Mouse (Mus musculus) midbrain, embryonic 11.5 days (tissue): ENCODE measurements around the gene Ankdd1a. TPM values are rescaled to one million over a fixed set of nuclear protein-coding genes. Genes with fewer than 3 reads are reported as not detected.
A peak's percentile ranks its signal among the peaks of the same experiment; 100 is the strongest.

Source experiments
- ATAC-seq: fragments of 200-750 bp; cut with Nextera tagmentation; 2 replicates; pipeline ENCODE4 v1.8.0; 2017; ENCODE audit warnings: moderate TSS enrichment, moderate library complexity; ENCODE audit not compliant: low FRiP score
- DNase-seq: peaks from one replicate; pipeline ENCODE4 v3.0.0; 2015; ENCODE audit warnings: low spot score; ENCODE audit errors: missing footprints
- H3K27ac ChIP-seq: fragments of 300-500 bp; sonication (generic); 2 replicates; pipeline ENCODE4 v1.5.1; 2014; ENCODE audit warnings: low read depth, low read length
- H3K27me3 ChIP-seq: fragments of 300-500 bp; sonication (generic); 2 replicates; pipeline ENCODE4 v1.6.1; 2014; ENCODE audit warnings: mild to moderate bottlenecking, low read length, moderate library complexity, mixed read lengths; ENCODE audit not compliant: control insufficient read depth, insufficient read depth
- H3K36me3 ChIP-seq: fragments of 300-500 bp; sonication (generic); 2 replicates; pipeline ENCODE4 v1.6.1; 2014; ENCODE audit warnings: mild to moderate bottlenecking, low read length, moderate library complexity, mixed read lengths; ENCODE audit not compliant: control insufficient read depth, insufficient read depth
- H3K4me1 ChIP-seq: fragments of 300-500 bp; sonication (generic); 2 replicates; pipeline ENCODE4 v1.6.1; 2014; ENCODE audit warnings: low read length; ENCODE audit not compliant: control insufficient read depth, insufficient read depth
- H3K4me2 ChIP-seq: fragments of 300-500 bp; sonication (generic); 2 replicates; pipeline ENCODE4 v1.6.1; 2014; ENCODE audit warnings: mild to moderate bottlenecking, moderate library complexity
- H3K4me3 ChIP-seq: fragments of 300-500 bp; sonication (generic); 2 replicates; pipeline ENCODE4 v1.5.1; 2014; ENCODE audit warnings: low read depth, low read length
- H3K9ac ChIP-seq: fragments of 300-500 bp; sonication (generic); 2 replicates; pipeline ENCODE4 v1.6.1; 2014; ENCODE audit warnings: low read length
- H3K9me3 ChIP-seq: fragments of 300-500 bp; sonication (generic); 2 replicates; pipeline ENCODE4 v1.6.1; 2016; ENCODE audit warnings: low read length; ENCODE audit not compliant: control insufficient read depth
- WGBS: fragments of 180-500 bp; shearing (Covaris S2); extraction: QIAGEN DNeasy Blood & Tissue Kit; methylation state at CpG from one replicate; pipeline ENCODE4 v1.1.7; 2014; 5-methylcytosine and 5-hydroxymethylcytosine counted together
- polyA plus RNA-seq: library from polyadenylated mRNA; unstranded; fragments of >200 nt; fragmentation: Nextera tagmentation; extraction: Ambion mirVana; gene quantifications from 2 replicates; pipeline ENCODE4 v1.2.1, GENCODE M21; 2014

Gene Ankdd1a
- polyA plus RNA-seq, 1 experiment from 2014 or later = not detected

- no peaks in the 10 kb centered on the region; the same call in 1 of the 2 replicates for H3K36me3 ChIP-seq
- 91% methylated on average over 8 of the region's 8 CpGs for WGBS
- ATAC-seq = no peak
These were observed 36.4 kb upstream of the Ankdd1a start for GRCm38 (mm10) chr9:65556349-65556748.

GRCm38 (mm10) chr9:65555621-65556020 lies 35.6 kb upstream of the Ankdd1a start:
- Histone ChIP-seq H3K4me2 (no peak overlapping the region), H3K36me3 (no peaks in the 10 kb centered on the region; the same call in 1 of the 2 replicates), H3K27me3 (no peaks in the 10 kb centered on the region), H3K9ac (no peak overlapping the region), H3K4me3 (no peak overlapping the region), H3K9me3 (no peaks in the 10 kb centered on the region), H3K4me1 (peaks cover 2% of the 10 kb centered on the region; the same call in 1 of the 2 replicates), H3K27ac (no peak overlapping the region)
- WGBS = 93% methylated on average over 4 of the region's 4 CpGs
- DNase-seq = no peak
- no peak for ATAC-seq

More at GRCm38 (mm10) chr9:65556349-65556748, 36.4 kb upstream of the Ankdd1a start:
- H3K27me3 ChIP-seq = no peaks in the 10 kb centered on the region
- no peak overlapping the region for H3K9ac ChIP-seq
- no peak overlapping the region for H3K4me2 ChIP-seq
- no peaks in the 10 kb centered on the region for H3K9me3 ChIP-seq
- H3K27ac ChIP-seq = no peak overlapping the region
- H3K4me1 ChIP-seq = no peaks in the 10 kb centered on the region
- DNase-seq = no peak
- H3K4me3 ChIP-seq = no peak overlapping the region

- Histone ChIP-seq H3K4me1 (peaks cover 4% of the 10 kb centered on the region; the same call in 1 of the 2 replicates), H3K9me3 (no peaks in the 10 kb centered on the region), H3K4me3 (no peak overlapping the region), H3K4me2 (no peak overlapping the region), H3K9ac (peak overlapping the region; percentile 12; the same call in 1 of the 2 replicates), H3K36me3 (no peaks in the 10 kb centered on the region; the same call in 1 of the 2 replicates), H3K27ac (no peak overlapping the region), H3K27me3 (no peaks in the 10 kb centered on the region)
- DNase-seq (no peak), ATAC-seq (no peak)
- WGBS = 16% methylated on average over 5 of the region's 5 CpGs
These were observed 35.0 kb upstream of the Ankdd1a start for GRCm38 (mm10) chr9:65555001-65555405.

- Histone ChIP-seq H3K27ac (no peak overlapping the region), H3K4me1 (peaks cover 10% of the 10 kb centered on the region), H3K4me2 (no peak overlapping the region), H3K9me3 (no peaks in the 10 kb centered on the region), H3K9ac (no peak overlapping the region), H3K27me3 (no peaks in the 10 kb centered on the region), H3K36me3 (no peaks in the 10 kb centered on the region; the same call in 1 of the 2 replicates), H3K4me3 (no peak overlapping the region)
- no peak for DNase-seq
- no peak for ATAC-seq
- 98% methylated on average over 2 of the region's 2 CpGs for WGBS
These were observed 32.7 kb upstream of the Ankdd1a start for GRCm38 (mm10) chr9:65552711-65553110.

- no peaks in the 10 kb centered on the region for H3K27me3 ChIP-seq
- no peak overlapping the region for H3K4me3 ChIP-seq
- H3K4me2 ChIP-seq = no peak overlapping the region
- peaks cover 10% of the 10 kb centered on the region for H3K4me1 ChIP-seq
- 89% methylated on average over 5 of the region's 5 CpGs for WGBS
- ATAC-seq = no peak
- no peak overlapping the region for H3K27ac ChIP-seq
- no peak overlapping the region for H3K9ac ChIP-seq
- H3K36me3 ChIP-seq = no peaks in the 10 kb centered on the region; the same call in 1 of the 2 replicates
- DNase-seq = no peak
- no peaks in the 10 kb centered on the region for H3K9me3 ChIP-seq
These were observed 32.1 kb upstream of the Ankdd1a start for GRCm38 (mm10) chr9:65552141-65552540.

- Histone ChIP-seq H3K27me3 (no peaks in the 10 kb centered on the region), H3K4me3 (no peak overlapping the region), H3K4me1 (peaks cover 10% of the 10 kb centered on the region), H3K9ac (no peak overlapping the region), H3K27ac (no peak overlapping the region), H3K9me3 (no peaks in the 10 kb centered on the region), H3K4me2 (no peak overlapping the region), H3K36me3 (no peaks in the 10 kb centered on the region; the same call in 1 of the 2 replicates)
- 47% methylated on average over 5 of the region's 5 CpGs for WGBS
- ATAC-seq (no peak), DNase-seq (no peak)
These were observed 31.0 kb upstream of the Ankdd1a start for GRCm38 (mm10) chr9:65551035-65551434.

- Histone ChIP-seq H3K9ac (no peak overlapping the region), H3K4me2 (no peak overlapping the region), H3K9me3 (no peaks in the 10 kb centered on the region), H3K36me3 (no peaks in the 10 kb centered on the region), H3K4me3 (no peak overlapping the region), H3K27ac (no peak overlapping the region; the same call in 1 of the 2 replicates), H3K27me3 (no peaks in the 10 kb centered on the region), H3K4me1 (peaks cover 10% of the 10 kb centered on the region)
- DNase-seq (peak; percentile 84), ATAC-seq (no peak)
- 29% methylated on average over 7 of the region's 7 CpGs for WGBS
These were observed 30.3 kb upstream of the Ankdd1a start for GRCm38 (mm10) chr9:65550079-65550831.

GRCm38 (mm10) chr9:65549643-65550042 lies 29.6 kb upstream of the Ankdd1a start:
- ATAC-seq = no peak
- Histone ChIP-seq H3K36me3 (no peaks in the 10 kb centered on the region), H3K4me1 (peaks cover 10% of the 10 kb centered on the region), H3K4me3 (no peak overlapping the region), H3K4me2 (no peak overlapping the region), H3K27ac (no peak overlapping the region), H3K27me3 (no peaks in the 10 kb centered on the region), H3K9me3 (no peaks in the 10 kb centered on the region), H3K9ac (no peak overlapping the region)
- no peak for DNase-seq
- 87% methylated on average over 5 of the region's 5 CpGs for WGBS

- Histone ChIP-seq H3K4me1 (peaks cover 10% of the 10 kb centered on the region), H3K4me2 (no peak overlapping the region), H3K9me3 (no peaks in the 10 kb centered on the region), H3K27me3 (no peaks in the 10 kb centered on the region), H3K27ac (no peak overlapping the region), H3K4me3 (no peak overlapping the region), H3K36me3 (no peaks in the 10 kb centered on the region), H3K9ac (no peak overlapping the region)
- ATAC-seq (no peak), DNase-seq (peak; percentile 39)
- 94% methylated on average over 3 of the region's 3 CpGs for WGBS
These were observed 29.1 kb upstream of the Ankdd1a start for GRCm38 (mm10) chr9:65549139-65549538.
